Mouse (Mus musculus) bone marrow macrophage, adult 2 months (primary cell): ENCODE results near the gene Jade1.

Source experiments
- CTCF ChIP-seq: IDR thresholded peaks from 2 replicates; pipeline ENCODE4 v1.5.1; 2012; ENCODE audit warnings: low read depth, mild to moderate bottlenecking, low read length, moderate library complexity
- POLR2A ChIP-seq: IDR thresholded peaks from 2 replicates; pipeline ENCODE4 v1.6.1; 2012; ENCODE audit warnings: mild to moderate bottlenecking, low read depth, low read length, borderline replicate concordance

GRCm38 (mm10) chr3:41590695-41591559 is 35.4 kb downstream of the Jade1 start:
- no peak for TF ChIP-seq CTCF
- TF ChIP-seq POLR2A, result no peak
